Mouse (Mus musculus) kidney, embryonic 16.5 days (tissue): ENCODE data around the gene Tgm1. TPM values are rescaled to one million over a fixed set of nuclear protein-coding genes. Genes with fewer than 3 reads are reported as not detected.

Source experiments
- ATAC-seq: fragments of 200-750 bp; cut with Nextera tagmentation; 2 replicates; pipeline ENCODE4 v1.8.0; 2017; ENCODE audit warnings: moderate TSS enrichment; ENCODE audit not compliant: low FRiP score, low TSS enrichment
- H3K27ac ChIP-seq: fragments of 300-500 bp; sonication (generic); 2 replicates; pipeline ENCODE4 v1.5.1; 2014; ENCODE audit warnings: low read length
- H3K27me3 ChIP-seq: fragments of 300-500 bp; sonication (generic); 2 replicates; pipeline ENCODE4 v1.6.1; 2014; ENCODE audit warnings: low read length, control low read depth, mixed read lengths; ENCODE audit not compliant: insufficient read depth
- H3K36me3 ChIP-seq: fragments of 300-500 bp; sonication (generic); 2 replicates; pipeline ENCODE4 v1.6.1; 2014; ENCODE audit warnings: low read length, control low read depth, mixed read lengths; ENCODE audit not compliant: insufficient read depth
- H3K4me1 ChIP-seq: fragments of 300-500 bp; sonication (generic); 2 replicates; pipeline ENCODE4 v1.6.1; 2014; ENCODE audit warnings: low read length, control low read depth, mixed read lengths; ENCODE audit not compliant: insufficient read depth
- H3K4me2 ChIP-seq: fragments of 300-500 bp; sonication (generic); replicated peaks from 2 replicates; pipeline ENCODE4 v1.6.1; 2014; ENCODE audit warnings: low read depth, low read length
- H3K4me3 ChIP-seq: fragments of 300-500 bp; sonication (generic); 2 replicates; pipeline ENCODE4 v1.5.1; 2014; ENCODE audit warnings: mild to moderate bottlenecking, low read length
- H3K9ac ChIP-seq: fragments of 300-500 bp; sonication (generic); replicated peaks from 2 replicates; pipeline ENCODE4 v1.6.1; 2014; ENCODE audit warnings: low read length
- H3K9me3 ChIP-seq: fragments of 300-500 bp; sonication (generic); 2 replicates; pipeline ENCODE4 v1.6.1; 2016; ENCODE audit warnings: low read length, control low read depth
- WGBS: fragments of 180-500 bp; shearing (Covaris S2); extraction: QIAGEN DNeasy Blood & Tissue Kit; methylation state at CpG from one replicate; pipeline ENCODE4 v1.1.7; 2014; 5-methylcytosine and 5-hydroxymethylcytosine counted together
- polyA plus RNA-seq: library from polyadenylated mRNA; unstranded; fragments of >200 nt; fragmentation: Nextera tagmentation; extraction: Ambion mirVana; gene quantifications from 2 replicates; pipeline ENCODE4 v1.2.1, GENCODE M21; 2015

Tgm1 gene
- polyA plus RNA-seq, 1 experiment from 2014 or later = 2.9 TPM

DNA sequence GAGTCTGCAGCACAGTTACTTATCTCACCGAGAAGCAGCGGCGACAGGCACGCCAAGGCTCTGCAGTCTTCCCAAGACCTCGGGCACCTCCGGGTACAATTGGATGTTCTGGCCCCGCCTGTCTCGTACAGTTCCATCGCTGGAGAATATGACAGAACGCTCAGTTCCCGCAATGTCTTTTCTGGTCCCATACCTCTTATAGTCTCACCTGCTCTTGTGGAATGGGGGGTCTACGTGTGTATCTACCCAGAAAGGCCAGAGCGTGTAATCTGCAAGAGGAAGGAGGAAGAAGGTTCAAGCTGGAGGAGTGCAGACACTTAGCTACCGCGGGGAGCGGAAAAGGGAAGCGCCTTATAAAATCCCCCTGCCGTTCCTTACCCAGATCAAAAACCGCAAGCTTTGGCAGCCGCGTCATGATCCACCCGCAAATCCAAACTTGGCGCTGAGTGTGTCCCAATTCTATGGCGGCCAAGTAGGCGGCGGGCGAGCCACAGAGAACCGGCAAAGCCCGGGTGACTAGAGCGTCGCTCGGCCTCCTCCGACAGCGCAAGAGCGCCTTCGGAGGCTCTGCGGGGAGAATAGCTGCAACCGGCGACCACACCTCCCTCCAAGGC lies 53.7 kb downstream of the Tgm1 start, which contains the start of gene Mdp1:
Gene Mdp1 (minus strand): TSS at position 549 of the 614 bp plus-strand sequence.
- peak; percentile 94 for ATAC-seq
- Histone ChIP-seq H3K36me3 (peaks cover 20% of the 10 kb centered on the region), H3K4me1 (peaks cover 10% of the 10 kb centered on the region; the same call in 1 of the 2 replicates), H3K9ac (peak within 1 kb of the TSS; percentile 82), H3K4me2 (peak within 1 kb of the TSS; percentile 60), H3K4me3 (peak within 1 kb of the TSS; percentile 84), H3K9me3 (no peaks in the 10 kb centered on the region), H3K27me3 (no peaks in the 10 kb centered on the region), H3K27ac (peak within 1 kb of the TSS; percentile 26)
- WGBS = under 1% methylated on average over 39 of the region's 39 CpGs

GRCm38 (mm10) chr14:55658011-55658410 lies 55.7 kb downstream of the Tgm1 start:
- H3K9ac ChIP-seq = no peak overlapping the region
- 79% methylated on average over 5 of the region's 5 CpGs for WGBS
- no peak for ATAC-seq

GRCm38 (mm10) chr14:55656935-55657334 lies 56.8 kb downstream of the Tgm1 start:
- H3K27me3 ChIP-seq = no peaks in the 10 kb centered on the region
- no peak for ATAC-seq
- no peaks in the 10 kb centered on the region for H3K9me3 ChIP-seq
- H3K4me2 ChIP-seq = no peak overlapping the region
- H3K36me3 ChIP-seq = peaks cover 5% of the 10 kb centered on the region; the same call in 1 of the 2 replicates
- no peak overlapping the region for H3K27ac ChIP-seq
- H3K4me1 ChIP-seq = peaks cover 10% of the 10 kb centered on the region; the same call in 1 of the 2 replicates
- no peak overlapping the region for H3K9ac ChIP-seq
- 88% methylated on average over 3 of the region's 3 CpGs for WGBS
- H3K4me3 ChIP-seq = no peak overlapping the region

More at GRCm38 (mm10) chr14:55658011-55658410, 55.7 kb downstream of the Tgm1 start:
- Histone ChIP-seq H3K4me3 (no peak overlapping the region), H3K27me3 (no peaks in the 10 kb centered on the region), H3K4me2 (no peak overlapping the region), H3K36me3 (peaks cover 10% of the 10 kb centered on the region), H3K27ac (no peak overlapping the region), H3K4me1 (peaks cover 10% of the 10 kb centered on the region; the same call in 1 of the 2 replicates), H3K9me3 (no peaks in the 10 kb centered on the region)

GRCm38 (mm10) chr14:55651528-55651927 lies 62.2 kb downstream of the Tgm1 start:
- Histone ChIP-seq H3K4me1 (no peaks in the 10 kb centered on the region), H3K4me2 (no peak overlapping the region), H3K9me3 (no peaks in the 10 kb centered on the region), H3K4me3 (no peak overlapping the region), H3K27ac (no peak overlapping the region), H3K9ac (no peak overlapping the region), H3K36me3 (no peaks in the 10 kb centered on the region), H3K27me3 (no peaks in the 10 kb centered on the region)
- ATAC-seq = no peak
- WGBS = 90% methylated on average over 7 of the region's 7 CpGs

Other genes starting within 250 kb of the Tgm1 start
- 147 and 157 TPM in 2 replicates for gene Dhrs4, start 235.2 kb downstream of the Tgm1 start, polyA plus RNA-seq
- 2.5 and 3.0 TPM in 2 replicates for gene Carmil3, start 223.3 kb downstream of the Tgm1 start, polyA plus RNA-seq
- gene Cpne6, start 203.5 kb downstream of the Tgm1 start, polyA plus RNA-seq = 0.21 and 0.46 TPM in 2 replicates
- gene Nrl, start 188.9 kb downstream of the Tgm1 start, polyA plus RNA-seq = not detected in 2 replicates
- 64.2 and 66.0 TPM in 2 replicates for gene Pck2, start 173.7 kb downstream of the Tgm1 start, polyA plus RNA-seq
- 117 TPM in 2 replicates for gene Dcaf11, start 153.9 kb downstream of the Tgm1 start, polyA plus RNA-seq
- 1.2 and 1.6 TPM in 2 replicates for gene A730061H03Rik, start 153.5 kb downstream of the Tgm1 start, polyA plus RNA-seq
- 4.5 and 4.6 TPM in 2 replicates for gene Fitm1, start 138.3 kb downstream of the Tgm1 start, polyA plus RNA-seq
- 156 and 168 TPM in 2 replicates for gene Psme1, start 135.8 kb downstream of the Tgm1 start, polyA plus RNA-seq
- gene Emc9, start 128.6 kb downstream of the Tgm1 start, polyA plus RNA-seq = 9.3 and 9.5 TPM in 2 replicates
- 207 and 226 TPM in 2 replicates for gene Psme2, start 122.8 kb downstream of the Tgm1 start, polyA plus RNA-seq
- gene Rnf31, start 122.2 kb downstream of the Tgm1 start, polyA plus RNA-seq = 21.3 and 26.2 TPM in 2 replicates
- 16.8 and 17.7 TPM in 2 replicates for gene Irf9, start 110.4 kb downstream of the Tgm1 start, polyA plus RNA-seq
- gene Rec8, start 95.9 kb downstream of the Tgm1 start, polyA plus RNA-seq = 23.0 and 24.2 TPM in 2 replicates
- 120 and 130 TPM in 2 replicates for gene Ipo4, start 78.0 kb downstream of the Tgm1 start, polyA plus RNA-seq
- 1.5 and 1.6 TPM in 2 replicates for gene Gm49378, start 76.0 kb downstream of the Tgm1 start, polyA plus RNA-seq
- gene Tm9sf1, start 70.1 kb downstream of the Tgm1 start, polyA plus RNA-seq = 137 and 139 TPM in 2 replicates
- 1.1 and 1.3 TPM in 2 replicates for gene Tssk4, start 63.7 kb downstream of the Tgm1 start, polyA plus RNA-seq
- gene Mdp1, start 53.4 kb downstream of the Tgm1 start, polyA plus RNA-seq = 59.8 and 61.0 TPM in 2 replicates
- gene Gmpr2, start 42.0 kb downstream of the Tgm1 start, polyA plus RNA-seq = 74.1 and 74.2 TPM in 2 replicates
- 514 and 521 TPM in 2 replicates for gene Nedd8, start 41.8 kb downstream of the Tgm1 start, polyA plus RNA-seq
- 43.9 and 44.5 TPM in 2 replicates for gene Tinf2, start 32.1 kb downstream of the Tgm1 start, polyA plus RNA-seq
- 43.3 and 46.2 TPM in 2 replicates for gene Rabggta, start 8.3 kb upstream of the Tgm1 start, polyA plus RNA-seq
- gene Dhrs1, start 31.8 kb upstream of the Tgm1 start, polyA plus RNA-seq = 112 and 119 TPM in 2 replicates
- gene Nop9, start 31.8 kb upstream of the Tgm1 start, polyA plus RNA-seq = 40.6 and 41.9 TPM in 2 replicates
- 21.1 and 21.3 TPM in 2 replicates for gene Cideb, start 44.5 kb upstream of the Tgm1 start, polyA plus RNA-seq
- 0.41 and 0.45 TPM in 2 replicates for gene Ltb4r2, start 47.5 kb upstream of the Tgm1 start, polyA plus RNA-seq
- 0.54 and 0.92 TPM in 2 replicates for gene Ltb4r1, start 52.0 kb upstream of the Tgm1 start, polyA plus RNA-seq
- gene Adcy4, start 70.2 kb upstream of the Tgm1 start, polyA plus RNA-seq = 16.7 and 19.7 TPM in 2 replicates
- gene Ripk3, start 74.9 kb upstream of the Tgm1 start, polyA plus RNA-seq = 39.3 and 43.4 TPM in 2 replicates
- 38.2 and 38.7 TPM in 2 replicates for gene Nfatc4, start 109.2 kb upstream of the Tgm1 start, polyA plus RNA-seq
- 22.5 and 25.1 TPM in 2 replicates for gene Nynrin, start 140.1 kb upstream of the Tgm1 start, polyA plus RNA-seq
- gene Cbln3, start 170.5 kb upstream of the Tgm1 start, polyA plus RNA-seq = 0.42 and 0.74 TPM in 2 replicates
- gene Khnyn, start 171.0 kb upstream of the Tgm1 start, polyA plus RNA-seq = 18.7 and 19.3 TPM in 2 replicates
- 71.1 and 75.8 TPM in 2 replicates for gene Sdr39u1, start 186.4 kb upstream of the Tgm1 start, polyA plus RNA-seq
- 2.0 and 2.3 TPM in 2 replicates for gene Cma1, start 230.7 kb upstream of the Tgm1 start, polyA plus RNA-seq
- gene Cma2, start 237.1 kb upstream of the Tgm1 start, polyA plus RNA-seq = not detected in 2 replicates